Mouse (Mus musculus): Measurements from ENCODE around the gene Fbl. TPM values are rescaled to one million over a fixed set of nuclear protein-coding genes. Genes with fewer than 3 reads are reported as not detected.

The Fbl gene
- 10 to 100 TPM; 69.9 to 73.1 TPM for total RNA-seq (2023)

GRCm38 (mm10) chr7:28169489-28170422, at the start of gene Fbl:
Gene Fbl (plus strand): TSS chr7:28169710.

GRCm38 (mm10) chr7:28129166-28129565, 40.3 kb upstream of the Fbl start, which contains the start of gene 9530053A07Rik:
Gene 9530053A07Rik (plus strand): TSS chr7:28129466.

GRCm38 (mm10) chr7:28179228-28179627, 9.7 kb downstream of the Fbl start, which contains the start of gene Dyrk1b:
Gene Dyrk1b (plus strand): TSS chr7:28179469.

Other genes with a start within 250 kb of the Fbl start
- 1 to 10 TPM; 2.1 to 3.3 TPM for gene Zfp974, start 240.2 kb upstream of the Fbl start, total RNA-seq (2023)
- gene Zfp780b, start 190.5 kb upstream of the Fbl start, total RNA-seq (2023) = 1 to 10 TPM; 4.8 to 5.7 TPM
- gene Zfp850, start 155.6 kb upstream of the Fbl start, total RNA-seq (2023) = 1 to 10 TPM; 2.3 to 3.0 TPM
- gene Psmc4, start 119.6 kb upstream of the Fbl start, total RNA-seq (2023) = 10 to 100 TPM; 71.1 to 72.0 TPM
- not detected for gene Fcgbp, start 98.5 kb upstream of the Fbl start, total RNA-seq (2023)
- not detected for gene 9530053A07Rik, start 40.2 kb upstream of the Fbl start, total RNA-seq (2023)
- 10 to 100 TPM; 11.1 to 13.9 TPM for gene Dyrk1b, start 9.8 kb downstream of the Fbl start, total RNA-seq (2023)
- gene Eid2, start 98.2 kb downstream of the Fbl start, total RNA-seq (2023) = 1 to 10 TPM; 1.2 to 1.5 TPM
- 1 to 10 TPM; 4.5 to 4.7 TPM for gene Eid2b, start 108.0 kb downstream of the Fbl start, total RNA-seq (2023)
- not detected for gene Selenov, start 121.5 kb downstream of the Fbl start, total RNA-seq (2023)
- not detected for gene Dll3, start 132.5 kb downstream of the Fbl start, total RNA-seq (2023)
- gene Timm50, start 142.4 kb downstream of the Fbl start, total RNA-seq (2023) = 10 to 100 TPM; 24.3 to 28.2 TPM
- 10 to 100 TPM; 72.6 to 73.5 TPM for gene Supt5, start 169.0 kb downstream of the Fbl start, total RNA-seq (2023)
- 1,000 to 10,000 TPM; 1,040 to 1,142 TPM for gene Rps16, start 180.9 kb downstream of the Fbl start, total RNA-seq (2023)
- 10 to 100 TPM; 25.8 to 27.0 TPM for gene Plekhg2, start 202.9 kb downstream of the Fbl start, total RNA-seq (2023)
- 1,000 to 10,000 TPM; 2,020 to 2,166 TPM for gene Zfp36, start 210.5 kb downstream of the Fbl start, total RNA-seq (2023)
- 10 to 100 TPM in 1 of 2 experiments, 1 to 10 TPM in 1; 7.4 to 10.8 TPM for gene Med29, start 223.0 kb downstream of the Fbl start, total RNA-seq (2023)
- gene Paf1, start 223.2 kb downstream of the Fbl start, total RNA-seq (2023) = 10 to 100 TPM; 59.0 to 65.3 TPM

Data from neutrophil, adult 83 days (primary cell).